Mouse (Mus musculus) limb, embryonic 13.5 days (tissue): ENCODE results near the gene 2510009E07Rik. TPM values are rescaled to one million over a fixed set of nuclear protein-coding genes. Genes with fewer than 3 reads are reported as not detected.
A peak's percentile ranks its signal among the peaks of the same experiment; 100 is the strongest.

Experiments used
- ATAC-seq: fragments of 200-750 bp; cut with Nextera tagmentation; 2 replicates; pipeline ENCODE4 v1.8.0; 2017; ENCODE audit warnings: low read depth, moderate number of reproducible peaks, moderate TSS enrichment; ENCODE audit not compliant: low FRiP score
- H3K27ac ChIP-seq: fragments of 300-500 bp; sonication (generic); 2 replicates; pipeline ENCODE4 v1.5.1; 2015; ENCODE audit warnings: inconsistent platforms, mild to moderate bottlenecking, moderate library complexity
- H3K27me3 ChIP-seq: fragments of 300-500 bp; sonication (generic); 2 replicates; pipeline ENCODE4 v1.6.1; 2015; ENCODE audit warnings: mild to moderate bottlenecking, inconsistent platforms
- H3K36me3 ChIP-seq: fragments of 300-500 bp; sonication (generic); 2 replicates; pipeline ENCODE4 v1.6.1; 2015; ENCODE audit warnings: inconsistent platforms, mild to moderate bottlenecking, moderate library complexity
- H3K4me1 ChIP-seq: fragments of 300-500 bp; sonication (generic); 2 replicates; pipeline ENCODE4 v1.6.1; 2015; ENCODE audit warnings: inconsistent platforms
- H3K4me2 ChIP-seq: fragments of 300-500 bp; sonication (generic); replicated peaks from 2 replicates; pipeline ENCODE4 v1.6.1; 2015; ENCODE audit warnings: inconsistent platforms, mild to moderate bottlenecking, moderate library complexity
- H3K4me3 ChIP-seq: fragments of 300-500 bp; sonication (generic); 2 replicates; pipeline ENCODE4 v1.5.1; 2015; ENCODE audit warnings: moderate library complexity, mild to moderate bottlenecking, inconsistent platforms
- H3K9ac ChIP-seq: fragments of 300-500 bp; sonication (generic); 2 replicates; pipeline ENCODE4 v1.6.1; 2015; ENCODE audit warnings: mild to moderate bottlenecking, inconsistent platforms
- H3K9me3 ChIP-seq: fragments of 300-500 bp; sonication (generic); 2 replicates; pipeline ENCODE4 v1.6.1; 2016; ENCODE audit warnings: inconsistent platforms
- WGBS: fragments of 180-500 bp; shearing (Covaris S2); methylation state at CpG from one replicate; pipeline ENCODE4 v1.1.7; 2015; 5-methylcytosine and 5-hydroxymethylcytosine counted together
- polyA plus RNA-seq: library from polyadenylated mRNA; unstranded; fragments of >200 nt; fragmentation: Nextera tagmentation; extraction: Ambion mirVana; gene quantifications from 2 replicates; pipeline ENCODE4 v1.2.1, GENCODE M21; 2015

The 2510009E07Rik gene
- polyA plus RNA-seq, 1 experiment from 2014 or later = 26.3 TPM

- WGBS = 17% methylated on average over 13 of the region's 13 CpGs
- 0 out of 2 replicates have a peak overlapping the region, but pooled peaks have one; percentile 36 for H3K9ac ChIP-seq
Observed at GRCm38 (mm10) chr16:21628061-21628591, 66.3 kb downstream of the 2510009E07Rik start.

GRCm38 (mm10) chr16:21627248-21627647, 67.2 kb downstream of the 2510009E07Rik start:
- Histone ChIP-seq H3K4me3 (no peak overlapping the region), H3K9ac (no peak overlapping the region; the same call in 1 of the 2 replicates), H3K4me1 (peaks cover 19% of the 10 kb centered on the region), H3K36me3 (no peaks in the 10 kb centered on the region), H3K27me3 (no peaks in the 10 kb centered on the region), H3K27ac (no peak overlapping the region), H3K4me2 (no peak overlapping the region), H3K9me3 (no peaks in the 10 kb centered on the region)
- ATAC-seq = no peak
- WGBS = 53% methylated on average over 6 of the region's 6 CpGs

More at GRCm38 (mm10) chr16:21628061-21628591, 66.3 kb downstream of the 2510009E07Rik start:
- Histone ChIP-seq H3K4me2 (peak overlapping the region; percentile 33), H3K4me3 (no peak overlapping the region), H3K27me3 (no peaks in the 10 kb centered on the region), H3K27ac (0 out of 2 replicates have a peak overlapping the region, but pooled peaks have one; percentile 48), H3K36me3 (no peaks in the 10 kb centered on the region), H3K9me3 (no peaks in the 10 kb centered on the region), H3K4me1 (peaks cover 19% of the 10 kb centered on the region)
- ATAC-seq = peak; percentile 64

- Histone ChIP-seq H3K36me3 (no peaks in the 10 kb centered on the region), H3K9me3 (no peaks in the 10 kb centered on the region), H3K27ac (no peak overlapping the region), H3K4me3 (no peak overlapping the region), H3K4me2 (no peak overlapping the region), H3K27me3 (no peaks in the 10 kb centered on the region), H3K4me1 (peaks cover 19% of the 10 kb centered on the region), H3K9ac (no peak overlapping the region)
- ATAC-seq = no peak
- 68% methylated on average over 6 of the region's 6 CpGs for WGBS
Observed at GRCm38 (mm10) chr16:21625784-21626634, 68.5 kb downstream of the 2510009E07Rik start.

DNA sequence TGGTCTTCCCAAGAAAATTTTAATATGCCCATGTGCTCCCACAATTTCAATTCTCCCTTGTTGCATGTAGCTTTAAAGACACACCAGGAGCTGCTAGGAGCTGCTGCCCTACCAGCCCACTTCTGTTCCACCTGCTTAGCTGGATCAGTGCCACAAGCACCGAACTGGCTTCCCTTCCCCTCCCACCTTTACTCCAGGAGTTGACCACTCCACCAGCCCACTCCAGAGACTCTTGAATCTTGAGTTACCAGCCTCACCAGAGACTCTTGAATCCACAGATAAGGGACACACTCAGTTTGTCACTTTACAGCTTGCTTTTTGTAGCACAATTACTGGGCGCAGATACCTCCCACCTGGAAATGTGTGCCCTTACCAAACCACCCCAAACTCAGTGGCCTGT, 73.8 kb downstream of the 2510009E07Rik start:
- Histone ChIP-seq H3K36me3 (peaks cover 3% of the 10 kb centered on the region; the same call in 1 of the 2 replicates), H3K27me3 (no peaks in the 10 kb centered on the region)

DNA sequence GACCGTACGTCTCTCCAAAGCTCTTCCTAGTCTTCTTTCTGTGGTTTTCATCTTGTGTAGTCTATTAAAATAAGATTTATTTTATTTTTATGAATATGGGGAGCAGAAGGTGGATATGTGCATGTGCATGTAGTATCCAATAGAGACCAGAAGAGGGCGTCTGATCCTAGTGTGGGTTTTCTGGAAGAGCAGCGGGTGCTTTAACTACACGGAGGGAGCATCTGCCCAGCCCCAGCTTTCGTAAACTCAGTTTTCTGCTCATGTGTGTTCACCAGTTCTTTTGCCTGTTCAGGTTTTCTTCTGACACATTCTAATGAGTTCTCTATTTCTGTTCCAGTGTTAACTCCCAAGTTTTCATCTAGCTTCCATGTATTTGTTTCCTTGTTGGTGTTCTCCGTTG, 78.7 kb downstream of the 2510009E07Rik start:
- H3K9ac ChIP-seq = no peak overlapping the region

More for the DNA sequence above, 73.8 kb downstream of the 2510009E07Rik start:
- Histone ChIP-seq H3K27ac (no peak overlapping the region), H3K4me2 (no peak overlapping the region), H3K4me3 (no peak overlapping the region), H3K9ac (no peak overlapping the region), H3K4me1 (no peaks in the 10 kb centered on the region), H3K9me3 (peaks cover 4% of the 10 kb centered on the region)
- ATAC-seq = no peak
- WGBS = 87% methylated on average over 2 of the region's 2 CpGs

DNA sequence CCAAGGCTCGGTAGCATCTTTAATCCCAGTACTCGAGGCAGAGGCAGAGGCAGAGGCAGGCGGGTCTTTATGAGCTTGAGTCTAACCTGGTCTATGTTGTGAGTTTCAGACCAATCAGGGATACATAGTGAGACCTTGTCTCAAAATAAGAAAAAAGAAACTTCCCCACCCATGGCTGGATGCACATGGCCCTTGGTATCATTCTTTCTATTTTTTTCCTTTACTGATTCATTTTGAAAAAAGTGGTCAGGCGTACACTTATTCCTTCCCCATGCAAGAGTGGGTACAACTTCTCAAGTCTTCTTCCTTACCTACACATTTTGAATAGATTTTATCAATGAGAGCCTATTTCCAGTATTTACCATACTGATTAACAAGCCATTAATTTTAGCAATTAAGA, 84.0 kb downstream of the 2510009E07Rik start:
- H3K27me3 ChIP-seq = no peaks in the 10 kb centered on the region
- ATAC-seq = no peak
- peaks cover 5% of the 10 kb centered on the region; the same call in 1 of the 2 replicates for H3K4me1 ChIP-seq
- H3K36me3 ChIP-seq = 0 out of 2 replicates have a peak, but pooled peaks cover 3% of the 10 kb centered on the region
- 91% methylated on average over 4 of the region's 4 CpGs for WGBS
- no peak overlapping the region for H3K27ac ChIP-seq
- no peaks in the 10 kb centered on the region for H3K9me3 ChIP-seq
- H3K4me2 ChIP-seq = no peak overlapping the region
- H3K9ac ChIP-seq = no peak overlapping the region
- no peak overlapping the region for H3K4me3 ChIP-seq

More for the DNA sequence above, 78.7 kb downstream of the 2510009E07Rik start:
- Histone ChIP-seq H3K4me1 (no peaks in the 10 kb centered on the region), H3K9me3 (peaks cover 4% of the 10 kb centered on the region), H3K36me3 (peaks cover 6% of the 10 kb centered on the region; the same call in 1 of the 2 replicates), H3K27me3 (no peaks in the 10 kb centered on the region), H3K4me3 (no peak overlapping the region), H3K4me2 (no peak overlapping the region), H3K27ac (no peak overlapping the region)
- WGBS = 58% methylated on average over 7 of the region's 7 CpGs
- ATAC-seq = no peak

DNA sequence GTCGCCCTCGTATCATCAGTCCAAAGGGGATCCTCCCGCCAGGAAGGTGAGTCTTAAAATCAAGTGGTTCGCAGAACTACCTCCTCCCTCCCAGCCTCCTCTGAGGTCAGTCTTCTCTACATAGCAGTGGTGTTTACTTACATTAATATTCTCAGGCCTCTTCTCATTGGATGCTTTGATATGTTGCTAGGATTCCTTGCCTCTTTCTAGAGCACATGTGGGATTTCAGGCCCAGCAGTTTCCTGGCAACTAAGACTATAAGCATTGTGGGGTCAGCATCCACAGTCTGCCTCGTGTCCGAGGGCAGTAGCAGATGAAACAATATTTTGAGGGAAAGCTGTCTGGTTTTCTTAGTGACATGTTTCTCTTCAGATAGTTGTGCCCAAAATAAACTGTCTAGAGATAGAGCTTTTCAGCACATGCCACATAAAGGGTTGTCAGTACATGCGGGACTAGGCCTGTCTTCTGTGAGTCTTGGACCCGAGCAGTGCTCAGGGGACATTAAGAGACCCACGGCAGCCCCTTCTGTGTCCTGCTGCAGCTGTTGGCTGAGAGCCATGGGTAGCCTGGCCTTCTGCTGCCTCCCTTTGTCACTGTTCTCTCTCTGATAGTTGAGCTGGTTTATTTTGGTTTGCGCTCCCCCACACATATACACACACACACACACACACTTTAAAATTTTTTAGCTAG, 86.1 kb downstream of the 2510009E07Rik start:
- no peak overlapping the region for H3K4me3 ChIP-seq
- H3K4me2 ChIP-seq = no peak overlapping the region
- peak; percentile 54; the same call in 1 of the 2 replicates for ATAC-seq
- no peak overlapping the region for H3K27ac ChIP-seq
- WGBS = 66% methylated on average over 10 of the region's 10 CpGs
- no peaks in the 10 kb centered on the region for H3K27me3 ChIP-seq
- no peak overlapping the region for H3K9ac ChIP-seq
- peaks cover 5% of the 10 kb centered on the region; the same call in 1 of the 2 replicates for H3K4me1 ChIP-seq
- H3K36me3 ChIP-seq = 0 out of 2 replicates have a peak, but pooled peaks cover 3% of the 10 kb centered on the region
- H3K9me3 ChIP-seq = no peaks in the 10 kb centered on the region

DNA sequence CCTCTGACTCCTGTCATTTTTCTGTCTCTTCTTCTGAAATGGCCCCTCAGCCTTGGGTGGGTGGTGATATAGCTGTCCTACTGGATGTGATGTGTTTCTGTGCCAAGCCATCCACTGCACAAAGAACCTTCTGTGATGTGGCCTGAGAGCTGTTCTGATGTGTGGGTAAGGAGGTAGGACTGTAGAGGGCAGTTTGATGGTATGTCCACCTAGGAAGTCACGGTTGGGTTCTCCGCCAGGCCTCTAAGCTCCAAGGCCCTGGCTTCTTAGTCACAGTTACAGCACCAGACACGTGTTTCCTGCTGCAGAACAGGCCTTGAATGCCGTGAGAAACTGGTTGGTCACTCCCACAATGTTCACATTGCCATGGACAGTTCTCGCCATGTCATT, 86.8 kb downstream of the 2510009E07Rik start:
- no peak overlapping the region for H3K9ac ChIP-seq

GRCm38 (mm10) chr16:21607021-21607650, 87.3 kb downstream of the 2510009E07Rik start:
- Histone ChIP-seq H3K4me2 (no peak overlapping the region), H3K27me3 (no peaks in the 10 kb centered on the region), H3K9me3 (no peaks in the 10 kb centered on the region), H3K4me3 (no peak overlapping the region), H3K4me1 (peaks cover 5% of the 10 kb centered on the region; the same call in 1 of the 2 replicates), H3K36me3 (no peaks in the 10 kb centered on the region), H3K27ac (no peak overlapping the region), H3K9ac (no peak overlapping the region)
- WGBS = 77% methylated on average over 8 of the region's 8 CpGs
- no peak for ATAC-seq

More for the DNA sequence above, 86.8 kb downstream of the 2510009E07Rik start:
- H3K4me2 ChIP-seq = no peak overlapping the region
- no peak overlapping the region for H3K4me3 ChIP-seq
- H3K36me3 ChIP-seq = 0 out of 2 replicates have a peak, but pooled peaks cover 3% of the 10 kb centered on the region
- H3K4me1 ChIP-seq = peaks cover 5% of the 10 kb centered on the region; the same call in 1 of the 2 replicates
- no peak overlapping the region for H3K27ac ChIP-seq
- no peaks in the 10 kb centered on the region for H3K9me3 ChIP-seq
- 80% methylated on average over 5 of the region's 5 CpGs for WGBS
- H3K27me3 ChIP-seq = no peaks in the 10 kb centered on the region
- no peak for ATAC-seq

- no peak overlapping the region for H3K27ac ChIP-seq
- no peak overlapping the region for H3K4me2 ChIP-seq
- no peak overlapping the region for H3K4me3 ChIP-seq
- no peaks in the 10 kb centered on the region for H3K9me3 ChIP-seq
- H3K4me1 ChIP-seq = peaks cover 5% of the 10 kb centered on the region; the same call in 1 of the 2 replicates
- no peaks in the 10 kb centered on the region for H3K36me3 ChIP-seq
- no peaks in the 10 kb centered on the region for H3K27me3 ChIP-seq
- no peak for ATAC-seq
- H3K9ac ChIP-seq = no peak overlapping the region
- WGBS = 80% methylated on average over 6 of the region's 6 CpGs
Observed at GRCm38 (mm10) chr16:21606249-21607020, 88.0 kb downstream of the 2510009E07Rik start.

DNA sequence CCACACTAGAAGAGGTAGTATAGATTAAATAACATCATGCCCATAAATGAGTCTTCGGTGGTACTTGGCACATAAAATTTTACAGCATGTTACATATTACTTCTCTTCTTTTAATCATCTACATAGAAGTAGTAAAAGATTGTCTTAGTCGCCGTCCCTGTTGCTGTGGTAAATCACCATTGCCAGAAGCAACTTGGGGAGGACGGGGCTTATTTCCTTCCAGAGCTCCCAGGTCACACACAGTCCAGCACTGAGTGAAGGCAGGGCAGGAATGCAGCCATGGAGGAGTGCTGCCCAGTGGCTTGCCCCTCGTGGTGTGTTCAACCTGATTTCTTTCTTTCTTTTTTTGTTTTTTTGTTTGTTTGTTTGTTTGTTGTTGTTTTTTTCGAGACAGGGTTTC, 90.1 kb downstream of the 2510009E07Rik start:
- 65% methylated on average over 6 of the region's 6 CpGs for WGBS
- H3K9ac ChIP-seq = no peak overlapping the region
- H3K27me3 ChIP-seq = no peaks in the 10 kb centered on the region
- H3K27ac ChIP-seq = no peak overlapping the region
- no peak for ATAC-seq
- H3K4me2 ChIP-seq = no peak overlapping the region
- H3K36me3 ChIP-seq = no peaks in the 10 kb centered on the region
- peaks cover 5% of the 10 kb centered on the region; the same call in 1 of the 2 replicates for H3K4me1 ChIP-seq
- no peaks in the 10 kb centered on the region for H3K9me3 ChIP-seq
- H3K4me3 ChIP-seq = no peak overlapping the region
